Mouse (Mus musculus): ENCODE measurements around the gene Larp6. TPM values are rescaled to one million over a fixed set of nuclear protein-coding genes. Genes with fewer than 3 reads are reported as not detected.

Larp6 gene
- polyA plus RNA-seq, 1 experiment from 2014 or later, result 4.7 TPM

DNA sequence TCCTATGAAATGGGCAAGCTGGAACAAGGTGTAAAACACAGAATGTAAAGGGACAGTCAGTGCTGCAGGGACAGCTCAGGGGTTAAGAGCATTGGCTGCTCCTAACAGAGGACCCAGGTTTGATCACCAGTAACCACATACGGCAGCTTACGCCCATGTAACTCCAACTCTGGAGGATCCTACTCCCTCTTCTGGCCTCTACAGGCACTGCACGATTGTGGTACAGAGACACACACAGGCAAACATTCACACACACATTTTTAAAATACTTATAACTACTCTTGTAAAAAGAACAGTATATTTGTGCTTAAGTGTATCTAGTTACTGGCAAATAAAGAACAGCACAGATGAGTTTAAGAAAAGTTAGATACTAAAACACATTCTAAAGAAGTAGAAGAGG is 31.8 kb upstream of the Larp6 start:
- DNase-seq (ENCODE audit: low spot score), result no peak
- H3K36me3 ChIP-seq (ENCODE audit: control insufficient read depth, insufficient read depth, low read length), result peaks cover 44% of the 10 kb centered on the region
- no peak overlapping the region for H3K4me3 ChIP-seq (ENCODE audit: low read depth, low read length)
- no peak overlapping the region for H3K4me2 ChIP-seq (ENCODE audit: low read depth, low read length)
- WGBS, result 83% methylated on average over 3 of the region's 3 CpGs
- no peaks in the 10 kb centered on the region for H3K4me1 ChIP-seq (ENCODE audit: control insufficient read depth, insufficient read depth, low read length)
- no peak overlapping the region for H3K27ac ChIP-seq (replicated peaks; ENCODE audit: low read depth, low read length)
- no peak for ATAC-seq (ENCODE audit: low read depth)
- no peaks in the 10 kb centered on the region for H3K27me3 ChIP-seq (replicated peaks; ENCODE audit: control insufficient read depth, insufficient read depth, low read length)
- H3K9ac ChIP-seq (ENCODE audit: low read depth, low read length), result no peak overlapping the region
- H3K9me3 ChIP-seq (ENCODE audit: control insufficient read depth, low read length), result no peaks in the 10 kb centered on the region

DNA sequence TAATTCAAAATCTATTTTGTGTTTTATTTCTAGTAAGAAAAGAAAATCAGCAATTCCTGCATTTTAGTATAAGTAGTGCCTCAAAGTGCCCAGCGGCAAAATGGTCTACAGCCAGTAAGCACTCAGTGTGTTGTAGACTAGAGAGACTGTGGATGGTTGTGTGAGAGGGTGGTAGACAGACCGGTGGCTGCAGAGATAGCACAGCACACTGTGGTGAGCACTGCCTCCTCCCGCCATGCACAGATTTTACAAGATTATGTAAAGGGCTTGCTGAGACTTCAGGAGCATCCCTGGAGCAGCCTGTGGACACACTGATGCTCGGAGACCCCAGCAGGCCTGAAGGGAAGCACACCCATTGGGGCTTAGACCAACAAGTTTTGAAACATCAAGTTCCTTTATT is 30.0 kb upstream of the Larp6 start:
- no peak overlapping the region for H3K4me3 ChIP-seq (ENCODE audit: low read depth, low read length)
- H3K4me1 ChIP-seq (ENCODE audit: control insufficient read depth, insufficient read depth, low read length), result no peaks in the 10 kb centered on the region
- DNase-seq (ENCODE audit: low spot score) (no peak), ATAC-seq (ENCODE audit: low read depth) (no peak)
- WGBS, result 87% methylated on average over 4 of the region's 4 CpGs
- H3K9me3 ChIP-seq (ENCODE audit: control insufficient read depth, low read length), result no peaks in the 10 kb centered on the region
- H3K27me3 ChIP-seq (replicated peaks; ENCODE audit: control insufficient read depth, insufficient read depth, low read length), result no peaks in the 10 kb centered on the region
- peaks cover 36% of the 10 kb centered on the region for H3K36me3 ChIP-seq (ENCODE audit: control insufficient read depth, insufficient read depth, low read length)
- no peak overlapping the region for H3K4me2 ChIP-seq (ENCODE audit: low read depth, low read length)
- H3K9ac ChIP-seq (ENCODE audit: low read depth, low read length), result no peak overlapping the region
- H3K27ac ChIP-seq (replicated peaks; ENCODE audit: low read depth, low read length), result no peak overlapping the region

DNA sequence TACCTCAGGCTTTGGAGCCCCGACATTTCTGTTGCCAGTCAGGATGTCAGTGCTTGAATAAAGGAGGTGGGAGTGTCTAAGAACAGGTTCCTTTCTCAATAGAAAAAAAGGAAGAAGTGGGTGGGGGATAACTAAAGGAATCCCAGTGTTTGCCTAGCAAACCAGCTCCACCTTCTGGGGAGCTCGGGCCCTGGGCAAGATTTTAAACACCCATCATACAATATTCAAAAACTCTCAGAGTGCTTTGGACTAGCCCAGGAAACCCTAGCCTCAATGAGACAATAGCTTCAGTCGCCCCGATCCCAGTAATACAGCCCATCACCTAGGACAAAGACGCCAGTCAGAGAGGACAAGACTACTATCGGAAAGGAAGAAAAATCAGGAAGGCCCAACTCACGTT is 25.4 kb upstream of the Larp6 start:
- H3K9ac ChIP-seq (ENCODE audit: low read depth, low read length), result peak overlapping the region; percentile 64
- under 1% methylated on average over 7 of the region's 7 CpGs for WGBS
- ATAC-seq (ENCODE audit: low read depth) (peak; percentile 56), DNase-seq (ENCODE audit: low spot score) (peak; percentile 71)
- 0 out of 2 replicates have a peak, but pooled peaks cover 2% of the 10 kb centered on the region for H3K4me1 ChIP-seq (ENCODE audit: control insufficient read depth, insufficient read depth, low read length)
- H3K27ac ChIP-seq (replicated peaks; ENCODE audit: low read depth, low read length), result peak overlapping the region; percentile 77
- H3K27me3 ChIP-seq (replicated peaks; ENCODE audit: control insufficient read depth, insufficient read depth, low read length), result no peaks in the 10 kb centered on the region
- H3K4me3 ChIP-seq (ENCODE audit: low read depth, low read length), result peak overlapping the region; percentile 54
- peaks cover 12% of the 10 kb centered on the region; the same call in 1 of the 2 replicates for H3K36me3 ChIP-seq (ENCODE audit: control insufficient read depth, insufficient read depth, low read length)
- no peaks in the 10 kb centered on the region for H3K9me3 ChIP-seq (ENCODE audit: control insufficient read depth, low read length)
- H3K4me2 ChIP-seq (ENCODE audit: low read depth, low read length), result peak overlapping the region; percentile 58

DNA sequence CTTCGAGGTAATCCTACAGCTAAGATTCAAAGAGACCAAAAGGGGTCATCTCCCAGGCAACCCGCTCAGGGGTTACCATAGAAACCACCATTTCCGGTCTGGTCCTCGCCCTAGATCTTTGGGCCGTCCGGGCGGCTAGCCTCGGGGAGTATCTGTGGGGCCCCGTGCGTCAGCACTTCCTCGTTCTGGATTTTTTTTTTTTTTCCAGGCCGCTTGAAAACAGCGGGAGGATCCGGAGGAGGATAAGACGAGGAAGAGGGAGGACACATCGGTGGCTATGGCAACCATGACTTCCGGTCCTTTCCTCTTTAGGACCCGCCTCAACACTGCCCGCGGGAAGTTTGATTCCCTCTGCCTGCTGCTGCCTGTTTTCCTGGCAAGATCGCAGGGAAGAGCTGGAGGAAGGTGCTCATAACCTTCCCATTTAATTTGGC is 24.9 kb upstream of the Larp6 start, which contains the start of gene Lrrc49:
Gene Lrrc49, minus strand, starts transcription at position 268 of the 434 bp plus-strand sequence.
- Histone ChIP-seq H3K36me3 (ENCODE audit: control insufficient read depth, insufficient read depth, low read length) (peaks cover 9% of the 10 kb centered on the region; the same call in 1 of the 2 replicates), H3K4me3 (ENCODE audit: low read depth, low read length) (peak within 1 kb of the TSS; percentile 54), H3K4me1 (ENCODE audit: control insufficient read depth, insufficient read depth, low read length) (0 out of 2 replicates have a peak, but pooled peaks cover 5% of the 10 kb centered on the region), H3K9me3 (ENCODE audit: control insufficient read depth, low read length) (no peaks in the 10 kb centered on the region), H3K4me2 (ENCODE audit: low read depth, low read length) (peak within 1 kb of the TSS; percentile 58), H3K27me3 (replicated peaks; ENCODE audit: control insufficient read depth, insufficient read depth, low read length) (no peaks in the 10 kb centered on the region), H3K27ac (replicated peaks; ENCODE audit: low read depth, low read length) (peak within 1 kb of the TSS; percentile 77), H3K9ac (ENCODE audit: low read depth, low read length) (peak within 1 kb of the TSS; percentile 64)
- under 1% methylated on average over 21 of the region's 21 CpGs for WGBS
- DNase-seq (ENCODE audit: low spot score), result peak; percentile 97
- peak; percentile 96 for ATAC-seq (ENCODE audit: low read depth)

DNA sequence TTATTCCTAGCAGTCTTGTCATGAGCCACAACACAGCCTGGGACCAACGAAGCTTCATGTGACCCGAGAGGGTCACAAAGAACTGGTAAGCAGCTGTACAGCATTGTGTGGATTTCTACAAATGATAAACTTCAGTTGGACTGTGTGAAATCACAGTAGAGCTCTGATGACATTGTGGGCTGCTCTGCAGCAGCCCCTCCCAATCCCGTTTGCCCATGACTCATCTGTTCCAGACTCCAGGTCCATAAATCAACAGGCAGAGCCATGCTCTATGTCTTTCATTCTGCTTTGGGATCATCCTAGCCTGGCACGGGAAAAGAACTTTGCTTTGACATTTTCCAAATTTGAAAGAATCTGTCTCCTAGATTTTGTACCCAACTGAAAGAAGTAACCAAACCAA is 20.2 kb upstream of the Larp6 start:
- Histone ChIP-seq H3K4me3 (ENCODE audit: low read depth, low read length) (no peak overlapping the region), H3K4me1 (ENCODE audit: control insufficient read depth, insufficient read depth, low read length) (0 out of 2 replicates have a peak, but pooled peaks cover 8% of the 10 kb centered on the region), H3K36me3 (ENCODE audit: control insufficient read depth, insufficient read depth, low read length) (no peaks in the 10 kb centered on the region), H3K4me2 (ENCODE audit: low read depth, low read length) (no peak overlapping the region), H3K9me3 (ENCODE audit: control insufficient read depth, low read length) (no peaks in the 10 kb centered on the region), H3K27ac (replicated peaks; ENCODE audit: low read depth, low read length) (no peak overlapping the region), H3K27me3 (replicated peaks; ENCODE audit: control insufficient read depth, insufficient read depth, low read length) (no peaks in the 10 kb centered on the region), H3K9ac (ENCODE audit: low read depth, low read length) (no peak overlapping the region)
- DNase-seq (ENCODE audit: low spot score) (no peak), ATAC-seq (ENCODE audit: low read depth) (no peak)
- WGBS, result 59% methylated on average over 4 of the region's 4 CpGs

DNA sequence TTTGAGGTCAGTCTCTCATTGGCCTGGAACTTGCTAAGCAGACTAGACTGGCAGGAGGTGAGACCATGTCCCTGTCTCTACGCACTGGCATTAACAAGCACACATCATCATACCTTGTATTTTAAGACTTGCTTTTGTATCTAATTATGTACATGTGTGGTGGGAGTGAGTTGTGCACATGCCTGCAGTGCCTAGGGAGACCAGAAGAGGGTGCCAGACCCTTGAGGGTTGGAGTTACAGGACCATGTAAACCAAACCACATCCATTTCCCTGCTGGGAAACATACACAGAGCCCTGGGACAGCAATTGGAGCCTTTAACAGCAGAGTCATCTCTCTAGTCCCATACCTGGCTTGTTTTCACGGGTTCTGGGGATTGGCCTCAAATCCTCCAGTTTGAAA is 18.8 kb upstream of the Larp6 start:
- H3K4me3 ChIP-seq (ENCODE audit: low read depth, low read length), result no peak overlapping the region
- H3K27ac ChIP-seq (replicated peaks; ENCODE audit: low read depth, low read length), result no peak overlapping the region
- H3K36me3 ChIP-seq (ENCODE audit: control insufficient read depth, insufficient read depth, low read length), result no peaks in the 10 kb centered on the region
- DNase-seq (ENCODE audit: low spot score) (no peak), ATAC-seq (ENCODE audit: low read depth) (no peak)
- 59% methylated on average over 2 of the region's 2 CpGs for WGBS
- no peak overlapping the region for H3K9ac ChIP-seq (ENCODE audit: low read depth, low read length)
- H3K4me1 ChIP-seq (ENCODE audit: control insufficient read depth, insufficient read depth, low read length), result 0 out of 2 replicates have a peak, but pooled peaks cover 6% of the 10 kb centered on the region
- no peaks in the 10 kb centered on the region for H3K9me3 ChIP-seq (ENCODE audit: control insufficient read depth, low read length)
- no peak overlapping the region for H3K4me2 ChIP-seq (ENCODE audit: low read depth, low read length)
- no peaks in the 10 kb centered on the region for H3K27me3 ChIP-seq (replicated peaks; ENCODE audit: control insufficient read depth, insufficient read depth, low read length)

DNA sequence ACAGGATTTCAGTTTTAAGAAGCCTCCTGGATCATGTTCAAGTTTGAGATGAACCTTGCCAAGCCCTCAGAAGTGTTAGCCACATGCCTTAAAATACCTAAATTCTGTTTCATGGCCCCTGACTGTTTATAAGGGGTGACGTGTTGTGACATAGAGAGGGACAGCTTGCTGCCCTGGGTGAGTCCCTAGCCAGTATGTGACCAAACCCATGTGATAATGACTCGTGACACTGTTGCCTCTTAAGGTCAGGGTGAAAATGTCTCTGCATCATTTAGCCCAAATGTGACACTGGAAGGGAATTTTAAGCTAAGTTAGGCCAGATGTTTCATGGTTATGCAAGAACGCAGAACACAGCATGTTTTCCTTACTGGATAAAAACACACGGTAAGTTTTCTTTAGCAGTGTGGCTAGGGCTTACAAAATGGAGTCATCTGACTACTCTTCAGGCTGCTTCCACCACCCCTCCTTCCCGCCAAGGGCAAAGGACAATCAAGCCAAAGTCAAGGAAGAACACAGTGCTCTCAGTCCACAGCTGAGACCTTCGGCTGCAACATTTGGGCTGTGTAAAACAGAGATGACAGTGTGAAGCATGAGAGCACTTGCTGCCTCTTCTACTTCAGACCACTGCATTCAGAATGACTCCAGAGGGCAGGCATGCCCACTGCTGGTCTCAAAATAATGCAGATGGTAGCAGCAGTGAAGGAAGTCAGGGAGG is 16.4 kb upstream of the Larp6 start:
- ATAC-seq (ENCODE audit: low read depth), result no peak
- H3K36me3 ChIP-seq (ENCODE audit: control insufficient read depth, insufficient read depth, low read length), result no peaks in the 10 kb centered on the region
- no peaks in the 10 kb centered on the region for H3K9me3 ChIP-seq (ENCODE audit: control insufficient read depth, low read length)
- H3K4me2 ChIP-seq (ENCODE audit: low read depth, low read length), result no peak overlapping the region
- H3K4me3 ChIP-seq (ENCODE audit: low read depth, low read length), result no peak overlapping the region
- no peak for DNase-seq (ENCODE audit: low spot score)
- 36% methylated on average over 6 of the region's 6 CpGs for WGBS
- H3K9ac ChIP-seq (ENCODE audit: low read depth, low read length), result no peak overlapping the region
- H3K27me3 ChIP-seq (replicated peaks; ENCODE audit: control insufficient read depth, insufficient read depth, low read length), result no peaks in the 10 kb centered on the region
- 0 out of 2 replicates have a peak, but pooled peaks cover 6% of the 10 kb centered on the region for H3K4me1 ChIP-seq (ENCODE audit: control insufficient read depth, insufficient read depth, low read length)
- peak overlapping the region; percentile 74 for H3K27ac ChIP-seq (replicated peaks; ENCODE audit: low read depth, low read length)

DNA sequence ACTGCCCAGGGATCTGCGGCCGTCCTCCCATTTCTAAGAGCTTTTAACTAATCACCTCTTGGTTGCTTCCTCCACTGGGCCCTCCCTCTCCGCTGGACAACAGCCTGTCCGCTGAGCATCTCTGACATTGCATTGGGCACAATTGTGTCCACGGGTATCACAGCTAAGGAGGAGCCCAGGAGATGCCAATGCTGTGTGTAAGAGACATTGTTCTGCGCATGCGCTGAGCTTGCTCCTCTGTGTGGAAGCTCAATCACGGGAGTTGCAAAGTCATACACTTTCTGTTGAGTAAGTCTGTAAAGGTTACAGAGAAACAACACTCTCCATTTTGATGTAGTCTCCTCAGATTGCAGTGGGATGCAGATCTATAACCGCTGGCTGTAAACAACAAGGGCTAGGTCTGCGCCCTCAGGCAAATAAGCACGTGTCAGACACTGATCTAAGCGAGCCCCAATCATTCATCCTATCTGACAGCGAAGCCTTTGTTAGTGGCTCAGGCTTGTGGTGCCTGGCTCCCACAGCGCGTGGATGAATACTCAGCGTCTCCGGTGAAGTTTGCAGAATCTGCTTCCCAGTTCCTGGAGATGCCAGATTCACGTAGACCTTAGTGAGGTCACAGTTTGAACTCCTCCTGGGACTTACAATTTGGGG is 13.1 kb upstream of the Larp6 start:
- no peaks in the 10 kb centered on the region for H3K36me3 ChIP-seq (ENCODE audit: control insufficient read depth, insufficient read depth, low read length)
- no peaks in the 10 kb centered on the region for H3K27me3 ChIP-seq (replicated peaks; ENCODE audit: control insufficient read depth, insufficient read depth, low read length)
- no peak overlapping the region for H3K4me3 ChIP-seq (ENCODE audit: low read depth, low read length)
- ATAC-seq (ENCODE audit: low read depth) (no peak), DNase-seq (ENCODE audit: low spot score) (no peak)
- H3K9me3 ChIP-seq (ENCODE audit: control insufficient read depth, low read length), result no peaks in the 10 kb centered on the region
- H3K4me2 ChIP-seq (ENCODE audit: low read depth, low read length), result no peak overlapping the region
- no peak overlapping the region for H3K27ac ChIP-seq (replicated peaks; ENCODE audit: low read depth, low read length)
- 55% methylated on average over 18 of the region's 18 CpGs for WGBS
- H3K9ac ChIP-seq (ENCODE audit: low read depth, low read length), result no peak overlapping the region
- H3K4me1 ChIP-seq (ENCODE audit: control insufficient read depth, insufficient read depth, low read length), result 0 out of 2 replicates have a peak, but pooled peaks cover 3% of the 10 kb centered on the region
